Mouse (Mus musculus) adrenal gland, adult 8-10 months (tissue): ENCODE data around the gene Arsb. TPM values are rescaled to one million over a fixed set of nuclear protein-coding genes. Genes with fewer than 3 reads are reported as not detected.

Source experiments
- DNase-seq: peaks from one replicate; pipeline ENCODE4 v3.0.0; 2022
- total RNA-seq, 4 experiments: library from RNA; stranded (reverse); gene quantifications; 2 replicates each; pipeline ENCODE4 v1.2.4; 2022

The Arsb gene
- total RNA-seq, 4 experiments from 2014 or later: 46.8 to 54.0 (median 48.8) TPM

- no peak for DNase-seq
These were observed 120.7 kb downstream of the Arsb start for GRCm38 (mm10) chr13:93892101-93892500.

GRCm38 (mm10) chr13:93894105-93894504 is 122.7 kb downstream of the Arsb start:
- DNase-seq: no peak

GRCm38 (mm10) chr13:93895430-93895829 is 124.0 kb downstream of the Arsb start:
- DNase-seq: no peak

- no peak for DNase-seq
These were observed 126.8 kb downstream of the Arsb start for GRCm38 (mm10) chr13:93897943-93898826.

DNA sequence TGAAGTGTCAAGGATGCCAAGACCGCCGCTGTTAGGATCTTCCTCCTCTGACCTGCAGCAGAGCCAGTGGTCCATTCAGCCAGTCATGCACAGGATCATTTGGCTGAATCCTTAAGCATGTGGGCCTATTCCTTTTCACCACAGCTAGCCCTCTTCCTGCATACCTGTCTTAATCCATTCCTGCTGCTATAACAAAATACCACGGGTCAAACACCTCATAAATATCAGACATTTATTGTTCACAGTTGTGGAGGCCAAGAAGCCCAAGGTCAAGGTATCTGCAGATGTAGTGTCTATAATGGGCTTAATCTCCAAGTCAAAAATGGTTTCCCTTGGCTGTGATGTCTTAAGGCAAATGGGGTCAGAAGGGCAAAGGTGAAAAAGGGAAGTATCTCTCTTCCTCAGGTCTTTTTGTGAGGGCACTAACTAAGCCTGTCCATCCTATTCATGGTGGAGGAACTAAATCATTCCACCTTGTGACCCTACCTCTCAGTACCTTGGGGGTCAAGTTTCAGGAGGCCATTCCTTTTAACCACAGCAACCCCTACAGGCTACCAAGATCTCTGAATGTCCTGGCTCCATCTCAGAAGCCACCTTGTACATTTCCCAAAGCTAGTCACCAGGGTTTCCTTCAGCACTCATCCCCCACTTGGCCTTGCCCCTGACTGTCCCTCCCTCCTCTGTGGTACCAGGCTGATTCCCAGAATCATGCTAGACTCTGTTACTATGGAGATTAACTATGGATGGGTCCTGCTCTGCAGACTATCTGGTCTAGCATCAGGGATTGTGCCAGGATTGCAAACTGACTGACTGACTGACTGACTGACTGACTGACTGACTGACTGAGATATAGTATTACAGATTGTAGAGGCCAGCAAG is 128.2 kb downstream of the Arsb start:
- DNase-seq: no peak

GRCm38 (mm10) chr13:93900934-93901626 is 129.7 kb downstream of the Arsb start:
- DNase-seq: no peak

DNA sequence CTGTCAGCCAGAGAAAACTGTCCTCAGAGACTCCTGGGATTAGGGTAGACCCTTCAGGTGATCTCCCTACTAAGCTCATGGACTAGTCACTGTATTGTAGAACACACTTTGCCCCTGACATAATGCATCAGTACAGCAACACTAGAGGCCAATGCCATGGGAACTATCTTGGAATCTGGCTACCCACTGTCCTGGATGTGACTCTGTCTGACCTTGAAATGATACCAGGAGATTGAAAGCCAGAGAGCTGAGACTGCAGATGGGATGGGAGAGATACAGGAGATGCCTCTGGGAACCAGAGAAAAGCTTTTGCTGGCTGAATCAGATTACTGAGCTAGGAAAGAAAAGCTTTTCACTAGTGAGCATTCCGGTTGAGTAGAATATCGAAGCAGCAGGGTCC is 130.7 kb downstream of the Arsb start:
- no peak for DNase-seq

GRCm38 (mm10) chr13:93906552-93907245 is 135.3 kb downstream of the Arsb start:
- no peak for DNase-seq

- no peak for DNase-seq
These were observed 136.5 kb downstream of the Arsb start for GRCm38 (mm10) chr13:93907971-93908370.

GRCm38 (mm10) chr13:93909847-93910246 is 138.4 kb downstream of the Arsb start:
- DNase-seq: no peak

- no peak for DNase-seq
These were observed 139.6 kb downstream of the Arsb start for GRCm38 (mm10) chr13:93911037-93911436.

- DNase-seq: no peak
These were observed 141.0 kb downstream of the Arsb start for GRCm38 (mm10) chr13:93912326-93912915.

DNA sequence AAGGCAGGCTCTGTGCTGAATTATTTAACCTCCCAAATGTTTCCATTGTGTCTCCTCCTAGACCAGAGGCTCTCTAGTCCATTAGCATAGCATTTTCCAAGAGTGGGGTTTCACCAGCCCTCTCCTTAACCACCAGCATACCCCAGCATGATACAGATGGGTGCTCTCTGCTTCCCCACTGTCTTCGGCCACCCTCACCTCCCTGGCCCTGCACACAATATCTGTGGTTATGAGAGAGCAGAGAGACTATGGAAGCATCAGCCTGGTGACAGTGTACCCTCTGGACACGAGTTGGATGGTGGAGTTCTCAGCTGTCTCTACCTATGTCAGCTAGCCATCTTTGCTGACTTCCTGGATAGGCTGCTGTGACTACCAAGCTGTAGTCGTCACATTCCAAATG is 142.8 kb downstream of the Arsb start:
- no peak for DNase-seq

DNA sequence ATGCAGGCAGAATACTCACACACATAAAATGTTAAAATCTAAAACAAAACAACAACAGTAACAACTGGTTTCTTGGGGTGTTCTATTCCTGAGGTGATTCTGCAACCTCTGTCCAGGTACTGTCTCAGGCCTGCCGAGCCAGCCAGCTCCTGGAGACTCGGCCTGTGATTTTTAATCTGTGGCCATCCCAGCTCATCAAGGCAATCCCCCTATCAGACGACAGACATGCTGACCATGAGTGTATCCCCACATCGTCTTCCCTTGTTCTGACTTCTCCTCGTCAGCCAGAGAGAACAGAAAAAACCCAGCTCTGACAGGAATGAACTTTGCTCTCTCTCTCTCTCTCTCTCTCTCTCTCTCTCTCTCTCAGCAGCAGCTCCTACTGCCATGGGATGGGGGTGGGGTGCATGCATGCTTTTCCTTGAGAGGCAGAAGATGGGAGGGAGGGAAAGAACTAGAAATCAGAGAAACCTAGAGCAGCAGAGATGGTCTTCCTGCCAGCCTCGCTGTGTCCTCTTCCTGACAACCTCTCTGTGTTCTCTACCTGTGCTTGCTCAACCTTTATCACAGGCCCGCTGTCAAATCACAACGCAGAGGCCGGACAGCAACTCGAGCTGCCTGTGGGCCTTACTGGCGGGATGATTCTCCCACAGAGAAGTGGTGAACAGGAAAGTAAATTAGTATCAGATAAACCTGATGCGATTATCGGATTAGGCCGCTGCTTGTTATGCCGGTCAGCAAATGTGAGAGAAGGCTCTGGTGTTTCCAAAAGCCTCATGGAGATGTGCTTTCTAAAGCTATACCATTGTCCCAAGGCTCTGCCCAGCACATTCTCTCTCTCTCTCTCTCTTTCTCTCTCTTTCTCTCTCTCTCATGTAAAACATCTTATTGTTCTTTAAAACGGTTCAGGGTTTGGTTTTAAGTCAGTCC is 144.5 kb downstream of the Arsb start:
- DNase-seq: no peak

- DNase-seq: no peak
These were observed 148.1 kb downstream of the Arsb start for GRCm38 (mm10) chr13:93919536-93919935.

GRCm38 (mm10) chr13:93920080-93920785 is 148.8 kb downstream of the Arsb start:
- no peak for DNase-seq

DNA sequence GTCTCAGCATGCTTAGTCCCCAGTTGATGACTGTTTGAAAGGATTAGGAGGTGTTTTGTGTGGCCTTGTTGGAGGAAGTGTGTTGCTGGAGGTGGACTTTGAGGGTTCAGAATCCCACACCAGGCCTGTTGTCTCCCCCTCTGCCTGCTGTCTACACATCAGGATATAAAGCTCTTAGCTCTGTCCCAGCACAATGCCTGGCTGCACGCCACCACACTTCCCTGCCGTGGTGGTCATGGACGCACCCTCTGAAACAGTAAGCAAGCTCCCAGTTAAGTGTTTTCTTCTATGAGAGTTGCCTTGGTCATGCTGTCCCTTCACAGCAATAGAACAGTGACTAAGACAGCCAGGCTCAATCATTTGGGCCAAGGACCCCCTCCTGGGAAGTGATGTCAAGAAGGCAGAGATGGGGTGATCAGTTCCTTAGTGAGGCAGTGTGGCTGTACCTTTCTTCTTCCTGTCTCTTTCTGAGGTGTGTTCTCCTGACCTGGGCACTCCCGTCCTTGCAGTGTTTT is 149.4 kb downstream of the Arsb start:
- no peak for DNase-seq

- no peak for DNase-seq
These were observed 150.6 kb downstream of the Arsb start for GRCm38 (mm10) chr13:93921831-93922565.

GRCm38 (mm10) chr13:93922566-93922910 is 151.1 kb downstream of the Arsb start:
- DNase-seq: peak; percentile 75
